Mouse (Mus musculus): ENCODE data around the gene Caap1.

Gene Caap1

GRCm38 (mm10) chr4:94476749-94477399, 79.7 kb downstream of the Caap1 start:
- DNase-seq (ENCODE audit: low spot score), result no peak

DNA sequence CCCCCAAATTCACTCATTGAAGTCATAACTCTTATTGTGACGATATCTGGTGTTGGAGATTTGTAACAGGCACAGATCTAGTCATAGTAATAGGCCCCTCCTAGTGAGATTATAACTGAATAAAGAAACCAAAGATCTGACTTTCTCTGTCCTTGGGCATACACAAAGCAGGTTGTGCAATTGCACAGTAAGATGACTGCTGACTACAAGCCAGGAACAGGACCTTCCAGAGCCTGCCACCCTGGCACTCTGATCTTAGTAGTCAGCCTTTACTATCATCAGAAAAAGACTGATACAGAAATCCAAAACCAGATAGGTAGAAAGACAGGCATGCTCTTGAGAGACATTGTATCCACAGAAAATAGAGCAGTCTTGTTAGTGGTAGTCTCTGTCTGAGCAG, 83.3 kb downstream of the Caap1 start:
- no peak for DNase-seq (ENCODE audit: low spot score)

- no peak for DNase-seq (ENCODE audit: low spot score)
Observed at GRCm38 (mm10) chr4:94459424-94459823, 97.2 kb downstream of the Caap1 start.

DNA sequence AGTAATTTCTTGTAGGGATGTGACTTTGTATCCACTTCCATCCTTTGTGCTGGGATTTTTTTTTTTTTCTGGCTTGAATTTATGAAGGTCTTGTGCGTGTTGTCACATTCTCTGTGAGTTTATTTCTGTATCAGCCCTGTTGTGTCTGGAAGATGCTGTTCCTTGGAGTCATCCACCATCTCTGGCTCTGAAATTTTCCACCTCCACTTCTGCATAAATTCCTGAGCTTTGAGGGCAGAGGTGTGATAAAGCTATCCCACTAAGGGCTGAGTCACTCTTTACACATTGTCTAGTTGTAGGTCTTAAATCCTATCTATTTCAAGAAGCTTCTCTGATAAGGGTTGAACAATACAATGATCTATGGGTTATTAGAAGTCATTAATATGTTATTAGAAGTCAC, 101.7 kb downstream of the Caap1 start:
- DNase-seq (ENCODE audit: low spot score), result no peak

Data from adipocyte (in vitro differentiated cells).